Mouse (Mus musculus) right cerebral cortex, postnatal 36 days (tissue): ENCODE measurements at regions not wholly inside any gene's neighbourhood (a gene's known extent, or its start where the extent isn't known, plus 50 kb on each side); places are given as distances from the start of the nearest gene placed in this dataset.
"Not testable (repeated sequence)": the region's sequence is repeated elsewhere in the genome, so short reads cannot be mapped to it uniquely, and the experiment has no call there.

Source experiments
- DNase-seq, 2 experiments: peaks; one replicate each; pipeline ENCODE4 v3.0.0; 2022; ENCODE audit warnings: low spot score in 2 of 2, mixed read lengths in 1 of 2

GRCm38 (mm10) chr10:66641966-66642365, 454.0 kb upstream of the Jmjd1c start:
- no peak for DNase-seq

GRCm38 (mm10) chr10:66643160-66643559, 452.8 kb upstream of the Jmjd1c start:
- DNase-seq: no peak

- peak in 1 of 2 experiments; percentile 4 for DNase-seq
These were observed 438.4 kb upstream of the Jmjd1c start for GRCm38 (mm10) chr10:66657520-66657919.

- no peak for DNase-seq
These were observed 412.8 kb upstream of the Jmjd1c start for GRCm38 (mm10) chr10:66683160-66683559.

- not testable (repeated sequence) for DNase-seq
These were observed 406.7 kb upstream of the Jmjd1c start for GRCm38 (mm10) chr10:66689196-66689595.

- DNase-seq: no peak
These were observed 401.2 kb upstream of the Jmjd1c start for GRCm38 (mm10) chr10:66694549-66695285.

- DNase-seq: not testable (repeated sequence)
These were observed 381.0 kb upstream of the Jmjd1c start for GRCm38 (mm10) chr10:66714926-66715325.

GRCm38 (mm10) chr10:66717909-66718308, 378.0 kb upstream of the Jmjd1c start:
- DNase-seq: no peak

GRCm38 (mm10) chr10:66719796-66720195, 376.1 kb upstream of the Jmjd1c start:
- no peak for DNase-seq

GRCm38 (mm10) chr10:66733631-66734030, 362.3 kb upstream of the Jmjd1c start:
- no peak for DNase-seq

- DNase-seq: no peak
These were observed 361.1 kb upstream of the Jmjd1c start for GRCm38 (mm10) chr10:66734853-66735252.

GRCm38 (mm10) chr10:66739017-66739416, 356.9 kb upstream of the Jmjd1c start:
- no peak for DNase-seq

- DNase-seq: no peak
These were observed 354.1 kb upstream of the Jmjd1c start for GRCm38 (mm10) chr10:66741819-66742218.

GRCm38 (mm10) chr10:66743254-66743653, 352.7 kb upstream of the Jmjd1c start:
- no peak for DNase-seq

- no peak for DNase-seq
These were observed 350.1 kb upstream of the Jmjd1c start for GRCm38 (mm10) chr10:66745871-66746270.

- no peak for DNase-seq
These were observed 343.6 kb upstream of the Jmjd1c start for GRCm38 (mm10) chr10:66752237-66752810.

- no peak for DNase-seq
These were observed 339.1 kb upstream of the Jmjd1c start for GRCm38 (mm10) chr10:66756866-66757265.

GRCm38 (mm10) chr10:66770161-66771030, 325.5 kb upstream of the Jmjd1c start:
- DNase-seq: peak; percentile 27 to 39

GRCm38 (mm10) chr10:66780335-66781170, 315.4 kb upstream of the Jmjd1c start:
- no peak for DNase-seq

- no peak for DNase-seq
These were observed 314.8 kb upstream of the Jmjd1c start for GRCm38 (mm10) chr10:66781171-66781510.

- no peak for DNase-seq
These were observed 313.9 kb upstream of the Jmjd1c start for GRCm38 (mm10) chr10:66782025-66782424.

GRCm38 (mm10) chr10:66787812-66788211, 308.1 kb upstream of the Jmjd1c start:
- no peak for DNase-seq
